Mouse (Mus musculus) lung, postnatal 0 days (tissue): Measurements from ENCODE around the gene Fstl4.

Source experiments
- CTCF ChIP-seq: IDR thresholded peaks from 2 replicates; pipeline ENCODE4 v1.5.1; 2016; ENCODE audit warnings: antibody characterized with exemption, mild to moderate bottlenecking
- EP300 ChIP-seq: IDR thresholded peaks from 2 replicates; pipeline ENCODE4 v1.6.1; 2016; ENCODE audit warnings: antibody characterized with exemption, mild to moderate bottlenecking, control low read depth

DNA sequence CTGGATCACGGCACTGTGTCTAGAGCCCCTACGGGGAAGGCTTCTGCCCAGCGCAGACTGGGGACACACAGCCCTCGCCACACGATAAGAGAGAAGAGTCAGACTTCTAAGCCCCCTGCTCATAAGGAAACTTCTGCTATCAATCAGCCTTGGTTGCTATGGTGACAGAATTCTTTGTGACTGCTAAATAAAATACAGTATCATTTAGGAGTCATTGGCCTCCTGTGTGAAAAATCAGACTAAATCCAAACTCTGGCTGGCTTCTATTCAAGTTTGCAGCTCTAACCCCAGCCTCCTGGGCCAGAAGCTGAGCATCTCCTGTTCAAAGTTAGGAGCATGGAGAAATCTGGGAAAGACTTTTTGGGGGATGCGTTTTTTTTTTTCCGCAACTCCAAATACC lies 238.9 kb downstream of the Fstl4 start:
- TF ChIP-seq CTCF, result no peak
- no peak for TF ChIP-seq EP300
